Mouse (Mus musculus) bone marrow macrophage, adult 2 months (primary cell): ENCODE data around the gene Exoc6.

Source experiments
- CTCF ChIP-seq: IDR thresholded peaks from 2 replicates; pipeline ENCODE4 v1.5.1; 2012; ENCODE audit warnings: low read depth, mild to moderate bottlenecking, low read length, moderate library complexity
- POLR2A ChIP-seq: IDR thresholded peaks from 2 replicates; pipeline ENCODE4 v1.6.1; 2012; ENCODE audit warnings: mild to moderate bottlenecking, low read depth, low read length, borderline replicate concordance

DNA sequence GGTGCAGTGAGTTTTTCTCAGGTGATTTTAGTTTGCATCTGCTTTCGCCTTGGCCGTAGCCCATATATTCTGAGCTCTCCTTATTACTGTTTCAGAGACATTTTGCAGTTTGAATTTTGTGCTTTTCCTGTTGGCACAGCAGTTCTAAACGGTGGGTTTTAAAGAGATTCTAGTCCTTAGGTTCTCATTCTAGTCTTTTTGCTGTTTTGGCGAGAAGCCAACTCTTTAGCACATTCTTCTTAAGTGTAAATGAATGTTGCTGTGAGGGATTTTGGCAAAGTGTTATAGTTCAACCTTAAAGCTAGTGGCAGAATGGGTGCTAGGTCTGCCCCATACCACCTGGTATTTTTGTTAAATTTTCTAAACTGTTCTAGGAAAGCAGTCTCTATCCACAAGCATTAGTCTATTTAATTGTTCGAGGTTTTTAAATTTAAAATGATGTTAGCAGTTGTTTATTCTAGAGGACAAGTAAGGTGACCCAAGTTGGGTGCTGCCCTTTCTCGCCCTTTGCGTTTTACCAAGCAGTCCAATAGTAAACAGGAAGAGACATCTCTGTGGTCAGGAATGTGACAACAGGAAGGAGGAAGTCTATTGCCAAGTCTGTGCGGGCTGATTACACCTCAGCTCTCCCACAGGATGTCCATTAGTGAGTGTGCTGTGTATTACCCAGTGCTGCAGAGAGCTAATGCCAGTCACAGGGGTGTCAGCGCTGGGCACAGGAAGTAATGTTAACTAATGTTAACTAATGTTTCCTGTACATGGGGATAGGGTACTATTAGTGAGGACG is 11.1 kb downstream of the Exoc6 start:
- no peak for TF ChIP-seq CTCF
- no peak for TF ChIP-seq POLR2A
